8 mouse cellular contexts compared by ENCODE assay signal in the genomic region with DNA sequence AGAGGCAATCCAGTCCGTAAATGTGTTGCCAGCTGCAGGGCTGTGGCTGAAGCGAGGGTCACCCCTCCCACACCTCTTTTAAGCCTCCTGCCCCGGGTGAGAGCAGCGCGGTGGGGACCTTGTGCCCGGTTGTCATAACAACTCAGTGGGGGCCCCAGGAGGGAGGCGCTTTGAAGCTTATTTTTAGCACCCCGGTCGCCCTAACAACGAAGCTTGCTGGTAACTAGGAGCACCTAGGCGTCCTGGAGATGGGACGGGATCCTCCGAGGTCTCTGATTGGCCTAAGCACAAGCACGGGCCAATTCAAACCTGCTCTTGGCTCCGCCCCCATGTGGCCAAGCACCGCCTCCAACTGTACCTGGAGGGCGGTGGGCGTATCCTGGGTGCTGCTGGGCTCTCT. TPM values are rescaled to one million over a fixed set of nuclear protein-coding genes. Genes with fewer than 3 reads are reported as not detected.
DNase-seq lines count a peak whose midpoint lies in the region; ATAC-seq lines count a peak whose summit lies in the region.

No protein-coding gene starts in this region.

- H3K4me2 ChIP-seq in neural tube, embryonic 11.5 days (ENCODE audit: low read depth), result peak overlapping the region; percentile 4; the same call in 1 of the 2 replicates
- peak overlapping the region; percentile 38 for H3K4me2 ChIP-seq in forebrain, embryonic 12.5 days
- H3K4me2 ChIP-seq in midbrain, embryonic 12.5 days (replicated peaks), result peak overlapping the region; percentile 42

- 1% methylated on average over 18 of the region's 18 CpGs for WGBS in neural tube, embryonic 11.5 days
- WGBS in forebrain, embryonic 12.5 days, result 2% methylated on average over 18 of the region's 18 CpGs
- WGBS in midbrain, embryonic 12.5 days, result 3% methylated on average over 18 of the region's 18 CpGs

- H3K27ac ChIP-seq in neural tube, embryonic 11.5 days (ENCODE audit: low read depth, low read length), result no peak overlapping the region
- H3K27ac ChIP-seq in forebrain, embryonic 12.5 days, result 0 out of 2 replicates have a peak overlapping the region, but pooled peaks have one; percentile 31
- H3K27ac ChIP-seq in midbrain, embryonic 12.5 days (replicated peaks), result 0 out of 2 replicates have a peak overlapping the region, but pooled peaks have one; percentile 36

- H3K27me3 ChIP-seq in neural tube, embryonic 11.5 days (ENCODE audit: control insufficient read depth, insufficient read depth, low read length), result 0 out of 2 replicates have a peak, but pooled peaks cover 7% of the 10 kb centered on the region
- H3K27me3 ChIP-seq in forebrain, embryonic 12.5 days, result peaks cover 37% of the 10 kb centered on the region
- H3K27me3 ChIP-seq in midbrain, embryonic 12.5 days, result peaks cover 40% of the 10 kb centered on the region

- ATAC-seq in neural tube, embryonic 11.5 days (ENCODE audit: insufficient read depth, low FRiP score, low TSS enrichment), result no peak
- ATAC-seq in forebrain, embryonic 12.5 days (ENCODE audit: low FRiP score), result peak; percentile 21; the same call in 1 of the 2 replicates
- ATAC-seq in midbrain, embryonic 12.5 days (ENCODE audit: low FRiP score, low read depth), result peak; percentile 53; the same call in 1 of the 2 replicates

- H3K9me3 ChIP-seq in neural tube, embryonic 11.5 days (ENCODE audit: control insufficient read depth, low read length), result no peaks in the 10 kb centered on the region
- no peaks in the 10 kb centered on the region for H3K9me3 ChIP-seq in forebrain, embryonic 12.5 days
- H3K9me3 ChIP-seq in midbrain, embryonic 12.5 days, result no peaks in the 10 kb centered on the region

- peaks cover 7% of the 10 kb centered on the region for H3K4me1 ChIP-seq in neural tube, embryonic 11.5 days (ENCODE audit: control insufficient read depth, insufficient read depth, low read length)
- H3K4me1 ChIP-seq in forebrain, embryonic 12.5 days, result peaks cover 45% of the 10 kb centered on the region
- peaks cover 41% of the 10 kb centered on the region for H3K4me1 ChIP-seq in midbrain, embryonic 12.5 days

- DNase-seq in neural tube, embryonic 11.5 days (ENCODE audit: low spot score), result no peak
- no peak for DNase-seq in neural tube, embryonic 10.5 days (ENCODE audit: extremely low spot score, low spot score)
- peak; percentile 70 to 74 for DNase-seq in kidney, postnatal 4 days
- DNase-seq in testis, postnatal 14 days (ENCODE audit: low spot score), result peak; percentile 62
- DNase-seq in urinary bladder, postnatal 36 days (ENCODE audit: low spot score in 2 of 2), result no peak
- no peak for DNase-seq in gastrocnemius, adult 18-20 months (ENCODE audit: low spot score)

- H3K9ac ChIP-seq in neural tube, embryonic 11.5 days (ENCODE audit: low read length), result peak overlapping the region; percentile 7; the same call in 1 of the 2 replicates
- H3K9ac ChIP-seq in forebrain, embryonic 12.5 days, result no peak overlapping the region
- H3K9ac ChIP-seq in midbrain, embryonic 12.5 days (replicated peaks), result no peak overlapping the region

- no peaks in the 10 kb centered on the region for H3K36me3 ChIP-seq in neural tube, embryonic 11.5 days (ENCODE audit: control insufficient read depth, insufficient read depth, low read length)
- no peaks in the 10 kb centered on the region for H3K36me3 ChIP-seq in forebrain, embryonic 12.5 days (replicated peaks)
- H3K36me3 ChIP-seq in midbrain, embryonic 12.5 days, result no peaks in the 10 kb centered on the region

- H3K4me3 ChIP-seq in neural tube, embryonic 11.5 days (ENCODE audit: low read depth, low read length), result no peak overlapping the region
- H3K4me3 ChIP-seq in forebrain, embryonic 12.5 days (replicated peaks), result no peak overlapping the region; the same call in 1 of the 2 replicates
- H3K4me3 ChIP-seq in midbrain, embryonic 12.5 days, result no peak overlapping the region

RNA-seq across cellular contexts. Expression of a gene that starts 19.6 kb away (rescaled TPM):
- polyA plus RNA-seq in neural tube, embryonic 11.5 days (2014; fragmentation: Nextera tagmentation; extraction: Ambion mirVana), result 11.5 and 11.8 TPM in 2 replicates
- polyA plus RNA-seq in forebrain, embryonic 12.5 days (2016; fragmentation: Nextera tagmentation; extraction: Ambion mirVana), result 14.6 and 15.4 TPM in 2 replicates
- polyA plus RNA-seq in midbrain, embryonic 12.5 days (2016; fragmentation: Nextera tagmentation; extraction: Ambion mirVana), result 26.0 and 35.0 TPM in 2 replicates
- under 1 TPM in 1 of 2 experiments, not detected in 1; 0.16 TPM for total RNA-seq in gastrocnemius, adult 18-20 months (2021)

RNA-seq across cellular contexts. Expression of a gene that starts 32.2 kb away (rescaled TPM):
- polyA plus RNA-seq in neural tube, embryonic 11.5 days (2014; fragmentation: Nextera tagmentation; extraction: Ambion mirVana), result 0.27 and 0.76 TPM in 2 replicates
- polyA plus RNA-seq in forebrain, embryonic 12.5 days (2016; fragmentation: Nextera tagmentation; extraction: Ambion mirVana), result 0.13 and 0.65 TPM in 2 replicates
- polyA plus RNA-seq in midbrain, embryonic 12.5 days (2016; fragmentation: Nextera tagmentation; extraction: Ambion mirVana), result 0.14 and 0.22 TPM in 2 replicates
- 10 to 100 TPM in 1 of 2 experiments, 1 to 10 TPM in 1; 9.3 to 13.9 TPM for total RNA-seq in gastrocnemius, adult 18-20 months (2021)

RNA-seq across cellular contexts. Expression of a gene that starts 35.4 kb away (rescaled TPM):
- polyA plus RNA-seq in neural tube, embryonic 11.5 days (2014; fragmentation: Nextera tagmentation; extraction: Ambion mirVana), result not detected in 2 replicates
- polyA plus RNA-seq in forebrain, embryonic 12.5 days (2016; fragmentation: Nextera tagmentation; extraction: Ambion mirVana), result 0.20 TPM in 1 of 2 replicates, not detected in the other
- polyA plus RNA-seq in midbrain, embryonic 12.5 days (2016; fragmentation: Nextera tagmentation; extraction: Ambion mirVana), result 0.15 and 0.21 TPM in 2 replicates
- not detected for total RNA-seq in gastrocnemius, adult 18-20 months (2021)

Comparison
In these comparisons a context has a peak if more than half of its experiments do, and no peak if none do; other contexts are left out.
1. DNase-seq: peak in kidney, postnatal 4 days (2 of 2) and testis, postnatal 14 days (single experiment); none in neural tube, embryonic 11.5 days (single experiment), neural tube, embryonic 10.5 days (single experiment), urinary bladder, postnatal 36 days (0 of 2) and gastrocnemius, adult 18-20 months (single experiment).
2. Peak in every context shown above with its lines, with median percentiles within 50 percentile points of each other: H3K4me2 ChIP-seq.